Mouse (Mus musculus): ENCODE measurements at regions not wholly inside any gene's neighbourhood (a gene's known extent, or its start where the extent isn't known, plus 50 kb on each side); places are given as distances from the start of the nearest gene placed in this dataset.

DNA sequence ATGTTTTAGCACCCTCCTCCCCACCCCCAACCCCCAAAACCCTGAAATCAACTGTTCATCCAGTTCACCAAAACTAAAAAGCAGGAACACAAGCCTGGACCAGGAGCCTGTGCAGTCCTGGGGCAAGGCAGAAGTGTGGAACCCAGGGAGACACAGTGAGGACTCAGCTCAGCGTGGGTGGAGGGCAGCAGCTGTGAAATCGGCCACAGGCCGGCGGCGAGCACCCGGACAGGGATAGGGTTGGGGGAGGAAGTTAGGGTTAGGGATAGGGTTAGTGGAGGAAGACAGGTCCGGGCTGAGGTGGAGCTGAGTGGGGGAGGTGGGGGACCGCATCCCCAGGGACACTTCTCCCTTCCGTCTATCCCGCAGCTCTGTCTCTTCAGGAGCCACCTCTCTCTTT is 102.5 kb upstream of the Bach2 start:
- no peak for TF ChIP-seq CTCF (IDR thresholded peaks at IDR 0.05; ENCODE audit: insufficient read depth, low read depth, low read length)
- no peak for TF ChIP-seq POLR2A (IDR thresholded peaks at IDR 0.05; ENCODE audit: insufficient read depth, low read depth, low read length)

Data from olfactory bulb, adult 2 months (tissue).